Mouse (Mus musculus) lung, embryonic 16.5 days (tissue): ENCODE results near the gene Hist1h4i. TPM values are rescaled to one million over a fixed set of nuclear protein-coding genes. Genes with fewer than 3 reads are reported as not detected.
"Not testable (repeated sequence)": the region's sequence is repeated elsewhere in the genome, so short reads cannot be mapped to it uniquely, and the experiment has no call there.

ENCODE experiments used
- ATAC-seq: fragments of 200-750 bp; cut with Nextera tagmentation; 2 replicates; pipeline ENCODE4 v1.8.0; 2017; ENCODE audit warnings: low read depth, mild to moderate bottlenecking, moderate library complexity
- H3K27ac ChIP-seq: fragments of 300-500 bp; sonication (generic); 2 replicates; pipeline ENCODE4 v1.5.1; 2014; ENCODE audit warnings: mild to moderate bottlenecking, control low read depth, low read length
- H3K27me3 ChIP-seq: fragments of 300-500 bp; sonication (generic); 2 replicates; pipeline ENCODE4 v1.6.1; 2014; ENCODE audit warnings: low read depth, low read length, mixed read lengths; ENCODE audit not compliant: control insufficient read depth, insufficient read depth
- H3K36me3 ChIP-seq: fragments of 300-500 bp; sonication (generic); 2 replicates; pipeline ENCODE4 v1.6.1; 2014; ENCODE audit warnings: low read length; ENCODE audit not compliant: control insufficient read depth, insufficient read depth
- H3K4me1 ChIP-seq: fragments of 300-500 bp; sonication (generic); replicated peaks from 2 replicates; pipeline ENCODE4 v1.6.1; 2014; ENCODE audit warnings: low read length, mixed read lengths; ENCODE audit not compliant: control insufficient read depth, insufficient read depth
- H3K4me2 ChIP-seq: fragments of 300-500 bp; sonication (generic); 2 replicates; pipeline ENCODE4 v1.6.1; 2014; ENCODE audit warnings: low read depth, low read length, control low read depth
- H3K4me3 ChIP-seq: fragments of 300-500 bp; sonication (generic); 2 replicates; pipeline ENCODE4 v1.5.1; 2014; ENCODE audit warnings: mild to moderate bottlenecking, low read length, control low read depth
- H3K9ac ChIP-seq: fragments of 300-500 bp; sonication (generic); 2 replicates; pipeline ENCODE4 v1.6.1; 2014; ENCODE audit warnings: low read length, control low read depth
- H3K9me3 ChIP-seq: fragments of 300-500 bp; sonication (generic); 2 replicates; pipeline ENCODE4 v1.6.1; 2016; ENCODE audit warnings: low read length; ENCODE audit not compliant: control insufficient read depth
- WGBS: fragments of 180-500 bp; shearing (Covaris S2); extraction: QIAGEN DNeasy Blood & Tissue Kit; methylation state at CpG from one replicate; pipeline ENCODE4 v1.1.7; 2014; 5-methylcytosine and 5-hydroxymethylcytosine counted together
- polyA plus RNA-seq: library from polyadenylated mRNA; unstranded; fragments of >200 nt; fragmentation: Nextera tagmentation; extraction: Ambion mirVana; gene quantifications from 2 replicates; pipeline ENCODE4 v1.2.1, GENCODE M21; 2015

The Hist1h4i gene
- polyA plus RNA-seq, 1 experiment from 2014 or later: 23.6 TPM

GRCm38 (mm10) chr13:22045311-22045710 lies 4.1 kb upstream of the Hist1h4i start:
- WGBS: 50% methylated on average over 2 of the region's 2 CpGs
- no peak for ATAC-seq
- no peak overlapping the region for H3K4me2 ChIP-seq
- peaks cover 18% of the 10 kb centered on the region for H3K4me1 ChIP-seq
- H3K27me3 ChIP-seq: no peaks in the 10 kb centered on the region
- no peak overlapping the region for H3K27ac ChIP-seq
- no peaks in the 10 kb centered on the region for H3K9me3 ChIP-seq
- no peak overlapping the region for H3K9ac ChIP-seq
- no peak overlapping the region for H3K4me3 ChIP-seq
- no peaks in the 10 kb centered on the region for H3K36me3 ChIP-seq

GRCm38 (mm10) chr13:22044432-22045155 lies 3.4 kb upstream of the Hist1h4i start:
- Histone ChIP-seq H3K27ac (no peak overlapping the region; the same call in 1 of the 2 replicates), H3K4me1 (peaks cover 20% of the 10 kb centered on the region), H3K9me3 (no peaks in the 10 kb centered on the region), H3K9ac (peak overlapping the region; percentile 35; the same call in 1 of the 2 replicates), H3K4me2 (peak overlapping the region; percentile 60), H3K4me3 (peak overlapping the region; percentile 47), H3K27me3 (no peaks in the 10 kb centered on the region), H3K36me3 (no peaks in the 10 kb centered on the region)
- WGBS: 85% methylated on average over 6 of the region's 6 CpGs
- no peak for ATAC-seq

- Histone ChIP-seq H3K4me1 (peaks cover 19% of the 10 kb centered on the region), H3K27me3 (no peaks in the 10 kb centered on the region), H3K4me2 (peak overlapping the region; percentile 60), H3K9ac (peak overlapping the region; percentile 64), H3K36me3 (no peaks in the 10 kb centered on the region), H3K27ac (peak overlapping the region; percentile 90), H3K9me3 (no peaks in the 10 kb centered on the region), H3K4me3 (peak overlapping the region; percentile 47)
- WGBS: under 1% methylated on average over 9 of the region's 14 CpGs
- peak; percentile 7 for ATAC-seq
Observed at GRCm38 (mm10) chr13:22043503-22044431, 2.6 kb upstream of the Hist1h4i start.

GRCm38 (mm10) chr13:22042568-22043502 lies 1.7 kb upstream of the Hist1h4i start, which contains the start of the genes Hist1h2ag and Hist1h2bj:
Hist1h2ag (minus strand) TSS chr13:22042944.
Hist1h2bj (plus strand) TSS chr13:22043214.
- Histone ChIP-seq H3K4me1 (peaks cover 19% of the 10 kb centered on the region), H3K9ac (peak within 1 kb of the TSS; percentile 68), H3K27ac (peak within 1 kb of the TSS; percentile 96), H3K4me3 (peak within 1 kb of the TSS; percentile 47), H3K4me2 (peak within 1 kb of the TSS; percentile 86)
- not testable (repeated sequence) for H3K9me3 ChIP-seq, H3K27me3 ChIP-seq, H3K36me3 ChIP-seq
- WGBS: 0% methylated on average over 35 of the region's 80 CpGs
- peak; percentile 91 for ATAC-seq

- Histone ChIP-seq H3K4me1 (peaks cover 19% of the 10 kb centered on the region), H3K4me2 (peak overlapping the region; percentile 86), H3K9ac (peak overlapping the region; percentile 68), H3K9me3 (no peaks in the 10 kb centered on the region), H3K27me3 (no peaks in the 10 kb centered on the region), H3K36me3 (no peaks in the 10 kb centered on the region), H3K27ac (peak overlapping the region; percentile 96), H3K4me3 (peak overlapping the region; percentile 46)
- WGBS: 2% methylated on average over 13 of the region's 13 CpGs
- no peak for ATAC-seq
Observed at GRCm38 (mm10) chr13:22041651-22042567, 747 bp upstream of the Hist1h4i start.

GRCm38 (mm10) chr13:22040464-22041141 lies 559 bp downstream of the Hist1h4i start:
- Histone ChIP-seq H3K36me3 (no peaks in the 10 kb centered on the region), H3K4me1 (peaks cover 25% of the 10 kb centered on the region), H3K27me3 (no peaks in the 10 kb centered on the region), H3K4me2 (peak overlapping the region; percentile 86), H3K4me3 (peak overlapping the region; percentile 56), H3K9ac (peak overlapping the region; percentile 73), H3K9me3 (no peaks in the 10 kb centered on the region), H3K27ac (peak overlapping the region; percentile 96)
- WGBS: 0% methylated on average over 21 of the region's 24 CpGs
- peak; percentile 4; the same call in 1 of the 2 replicates for ATAC-seq

GRCm38 (mm10) chr13:22039951-22040463 lies 1.2 kb downstream of the Hist1h4i start:
- peak overlapping the region; percentile 73 for H3K9ac ChIP-seq
- no peaks in the 10 kb centered on the region for H3K36me3 ChIP-seq
- peaks cover 25% of the 10 kb centered on the region for H3K4me1 ChIP-seq
- WGBS: 4% methylated on average over 2 of the region's 2 CpGs
- H3K9me3 ChIP-seq: no peaks in the 10 kb centered on the region
- H3K4me2 ChIP-seq: peak overlapping the region; percentile 86
- no peak for ATAC-seq
- H3K27me3 ChIP-seq: no peaks in the 10 kb centered on the region
- peak overlapping the region; percentile 96 for H3K27ac ChIP-seq
- H3K4me3 ChIP-seq: peak overlapping the region; percentile 56
